Mouse (Mus musculus) sigmoid colon, adult 10 weeks (tissue): ENCODE measurements around the gene Arhgap28. TPM values are rescaled to one million over a fixed set of nuclear protein-coding genes. Genes with fewer than 3 reads are reported as not detected.

ENCODE experiments used
- polyA plus RNA-seq: library from polyadenylated mRNA; stranded (reverse); fragments of 350-450 nt; fragmentation: Illumina TruSeq; extraction: RNeasy Lipid Tissue Mini Kit (QIAGEN cat#74804); gene quantifications from one replicate; pipeline ENCODE4 v1.2.3, GENCODE M21; 2014; ENCODE audit warnings: low read depth, low replicate concordance

Gene Arhgap28
- 5.3 TPM for polyA plus RNA-seq

GRCm38 (mm10) chr17:68003741-68004560 is at the start of gene Arhgap28:
Gene Arhgap28 (minus strand): TSS chr17:68004120.

